16 mouse cellular contexts compared by ENCODE assay signal in the genomic region with DNA sequence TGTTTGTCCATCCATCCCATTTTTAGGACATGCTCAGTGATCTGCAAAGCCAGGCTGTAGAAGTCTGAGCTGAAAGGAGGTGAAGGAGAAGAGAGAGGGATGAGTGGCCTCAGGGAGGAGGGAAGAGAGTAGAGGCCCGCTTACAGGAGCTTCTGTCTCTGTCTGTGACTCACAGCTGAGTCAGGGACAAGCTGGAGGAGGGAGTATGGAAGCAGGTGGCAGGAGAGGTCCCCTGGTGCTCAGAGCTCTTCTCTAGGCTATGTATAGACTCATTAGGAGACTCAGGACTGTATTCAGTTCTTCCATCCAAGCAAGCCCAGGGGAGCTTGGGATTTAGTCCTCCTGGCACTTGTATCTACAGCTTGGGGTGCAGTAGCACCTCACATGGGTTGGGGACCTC. TPM values are rescaled to one million over a fixed set of nuclear protein-coding genes. Genes with fewer than 3 reads are reported as not detected.
DNase-seq lines count a peak whose midpoint lies in the region; TF ChIP-seq lines count a peak whose summit lies in the region.
"Had no signal": no experiment of that assay in that cellular context is flagged by ENCODE, and none has a peak within 500 bp of the region (broad histone marks: within the 10 kb centered on the region; RNA-seq: fewer than 3 reads in every experiment).

No protein-coding gene starts in this region.

- no peak overlapping the region for H3K4me3 ChIP-seq in cerebellum, adult 2 months (replicated peaks; ENCODE audit: insufficient read depth, low read depth, low read length)
- H3K4me3 ChIP-seq: embryonic facial prominence, embryonic 12.5 days; kidney, embryonic 15.5 days; liver, embryonic 13.5 days; megakaryocyte, embryonic 14.5 days; neural tube, embryonic 12.5 days had no signal

- TF ChIP-seq POLR2A in cerebellum, adult 2 months (IDR thresholded peaks at IDR 0.05; ENCODE audit: borderline replicate concordance, insufficient read depth, low read length) = no peak

- intact Hi-C loops in left cerebral cortex, postnatal 4 days (cut with DNase I) = no loop called here

- WGBS in cerebellum, adult 2 months = 21% methylated on average over 1 of the region's 1 CpGs

- no peak overlapping the region; the same call in 1 of the 2 replicates for H3K27ac ChIP-seq in cerebellum, adult 2 months (ENCODE audit: insufficient read depth, low read length)
- H3K27ac ChIP-seq: embryonic facial prominence, embryonic 12.5 days; kidney, embryonic 15.5 days; liver, embryonic 13.5 days; neural tube, embryonic 12.5 days had no signal

- peaks cover 7% of the 10 kb centered on the region; the same call in 1 of the 2 replicates for H3K4me1 ChIP-seq in cerebellum, adult 2 months (ENCODE audit: control insufficient read depth, insufficient read depth, low read length)
- H3K4me1 ChIP-seq: liver, embryonic 13.5 days had no signal

- DNase-seq in cerebellum, adult 2 months = peak; percentile 33 to 72
- no peak for DNase-seq in cerebellum, postnatal 14 days
- peak; percentile 70 to 76 for DNase-seq in left cerebral cortex, adult 9 months (ENCODE audit: low spot score in 2 of 2)
- DNase-seq in left cerebral cortex, postnatal 4 days = no peak
- peak; percentile 49 to 61 for DNase-seq in adrenal gland, postnatal 36 days
- DNase-seq in cerebellum, postnatal 36 days = peak; percentile 19 to 30
- DNase-seq in adipocyte (ENCODE audit: low spot score) = no peak
- DNase-seq: liver, embryonic 13.5 days; thymus, postnatal 25 days had no signal

- H3K27me3 ChIP-seq in cerebellum, adult 2 months (ENCODE audit: control insufficient read depth, insufficient read depth, low read length) = peaks cover 2% of the 10 kb centered on the region; the same call in 1 of the 2 replicates

- TF ChIP-seq CTCF in cerebellum, adult 2 months (IDR thresholded peaks at IDR 0.05; ENCODE audit: borderline replicate concordance, insufficient read depth, low read depth, low read length) = no peak

RNA-seq across cellular contexts. Expression of gene Ildr2, which starts 59.7 kb away (rescaled TPM):
- 3.4 TPM in 2 replicates for polyA plus RNA-seq in cerebellum, adult 2 months (2012; rRNA removed)
- total RNA-seq in left cerebral cortex, postnatal 4 days (2021) = 10 to 100 TPM; 40.6 to 44.8 TPM
- total RNA-seq in adrenal gland, postnatal 36 days (2021) = 1 to 10 TPM; 4.1 to 8.0 TPM
- total RNA-seq: granulocyte monocyte progenitor cell, adult 5-6 weeks had no signal
- polyA plus RNA-seq: activated CD4-positive, CD25-positive, alpha-beta regulatory T cell, adult 4 months; inflammation-experienced regulatory T-cells, adult 6 months had no signal

Comparison
In these comparisons a context has a peak if more than half of its experiments do, and no peak if none do; other contexts are left out.
1. DNase-seq: peak in cerebellum, adult 2 months (2 of 2), left cerebral cortex, adult 9 months (2 of 2), adrenal gland, postnatal 36 days (2 of 2) and cerebellum, postnatal 36 days (2 of 2); none in cerebellum, postnatal 14 days (0 of 2), left cerebral cortex, postnatal 4 days (single experiment) and adipocyte (single experiment).
2. RNA of gene Ildr2, which starts 59.7 kb away (total RNA-seq): 40.6 to 44.8 TPM in left cerebral cortex, postnatal 4 days; 4.1 to 8.0 TPM in adrenal gland, postnatal 36 days; every median in the first group is over 4 times any median in the second.